Mouse (Mus musculus): ENCODE data around the gene Cyp4f39. TPM values are rescaled to one million over a fixed set of nuclear protein-coding genes. Genes with fewer than 3 reads are reported as not detected.
A peak's percentile ranks its signal among the peaks of the same experiment; 100 is the strongest.
"Not testable (repeated sequence)": the region's sequence is repeated elsewhere in the genome, so short reads cannot be mapped to it uniquely, and the experiment has no call there.

The Cyp4f39 gene
- polyA plus RNA-seq, 1 experiment from 2014 or later = 1.3 TPM

DNA sequence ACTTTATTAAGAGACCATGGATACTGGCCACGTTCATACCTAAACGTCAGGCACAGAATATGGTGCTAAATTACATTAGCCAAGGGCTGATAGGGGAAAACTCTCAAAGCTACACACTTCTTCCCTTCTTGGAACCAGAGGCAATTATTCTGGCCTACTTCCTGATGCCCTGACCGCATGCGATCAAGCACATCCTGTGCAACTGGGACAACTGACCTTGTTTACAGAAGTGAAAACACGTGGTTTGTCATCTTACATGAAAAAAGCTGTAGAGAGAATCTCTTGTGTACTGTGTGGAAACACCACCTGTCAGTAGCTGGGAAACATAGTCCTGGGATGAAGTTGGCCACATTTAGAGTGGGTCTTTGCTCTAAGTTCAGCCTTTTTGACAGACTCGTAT lies 81.5 kb downstream of the Cyp4f39 start:
- no peaks in the 10 kb centered on the region for H3K36me3 ChIP-seq (ENCODE audit: control insufficient read depth, insufficient read depth, low read length)
- peaks cover 5% of the 10 kb centered on the region for H3K4me1 ChIP-seq (ENCODE audit: control insufficient read depth, insufficient read depth, low read depth, low read length)
- no peaks in the 10 kb centered on the region for H3K9me3 ChIP-seq (ENCODE audit: control insufficient read depth, low read length)
- no peak overlapping the region for H3K4me2 ChIP-seq (ENCODE audit: low read length)
- no peaks in the 10 kb centered on the region for H3K27me3 ChIP-seq (replicated peaks; ENCODE audit: control insufficient read depth, insufficient read depth, low read length)
- 88% methylated on average over 6 of the region's 6 CpGs for WGBS
- no peak overlapping the region for H3K9ac ChIP-seq (ENCODE audit: low read depth, low read length)
- ATAC-seq = no peak
- H3K27ac ChIP-seq (ENCODE audit: low read depth, low read length) = no peak overlapping the region
- no peak overlapping the region for H3K4me3 ChIP-seq (ENCODE audit: low read length)

DNA sequence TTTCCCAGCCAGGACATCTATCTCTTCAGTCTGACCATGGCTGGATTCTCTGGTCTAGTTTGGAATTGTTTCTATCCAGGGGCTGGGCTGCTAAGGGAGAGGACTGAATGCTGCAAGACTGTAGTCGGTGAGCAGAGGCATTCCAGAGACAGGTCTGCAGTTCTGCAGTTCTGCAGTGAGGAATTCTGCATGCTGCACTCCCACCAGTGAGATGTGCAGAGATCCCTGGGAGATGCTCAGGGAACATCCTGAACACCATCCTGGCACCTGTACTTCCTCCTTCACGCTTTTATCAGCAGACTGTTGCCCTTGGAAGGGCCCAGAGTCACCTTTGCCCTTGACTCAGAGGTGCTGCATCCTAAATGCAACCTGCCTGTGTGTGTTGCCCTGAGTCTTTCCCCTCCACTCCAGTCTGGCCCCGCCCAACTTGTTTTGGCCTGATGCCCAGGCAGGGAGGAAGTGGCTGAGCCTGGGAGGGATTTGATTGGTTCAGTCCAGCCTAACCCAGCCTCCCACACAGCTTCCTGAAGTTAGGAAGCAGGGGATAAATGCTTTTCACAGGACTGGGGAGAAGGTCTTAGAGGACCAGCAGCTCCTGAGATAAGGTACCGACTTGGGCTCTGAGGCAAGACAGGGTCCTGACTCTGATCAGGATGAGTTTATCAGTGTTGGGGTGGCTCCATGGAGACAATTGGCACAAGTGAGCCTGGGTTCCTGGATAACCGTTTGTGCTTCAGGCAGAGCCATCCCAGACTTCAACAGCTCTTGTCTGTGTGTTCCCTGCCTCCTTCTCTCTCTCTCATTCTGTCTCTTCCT lies 83.7 kb downstream of the Cyp4f39 start, which contains the start of gene Cyp4f16:
Gene Cyp4f16 (plus strand): TSS at position 508 of the 816 bp plus-strand sequence.
- not testable (repeated sequence) for H3K9me3 ChIP-seq (ENCODE audit: control insufficient read depth, low read length); H3K36me3 ChIP-seq (ENCODE audit: control insufficient read depth, insufficient read depth, low read length); H3K27me3 ChIP-seq (replicated peaks; ENCODE audit: control insufficient read depth, insufficient read depth, low read length); H3K4me1 ChIP-seq (ENCODE audit: control insufficient read depth, insufficient read depth, low read depth, low read length)
- WGBS = 6% methylated on average over 5 of the region's 5 CpGs
- Histone ChIP-seq H3K4me3 (ENCODE audit: low read length) (peak within 1 kb of the TSS; percentile 48), H3K4me2 (ENCODE audit: low read length) (peak within 1 kb of the TSS; percentile 71), H3K9ac (ENCODE audit: low read depth, low read length) (peak within 1 kb of the TSS; percentile 63), H3K27ac (ENCODE audit: low read depth, low read length) (peak within 1 kb of the TSS; percentile 17; the same call in 1 of the 2 replicates)
- peak; percentile 97 for ATAC-seq

DNA sequence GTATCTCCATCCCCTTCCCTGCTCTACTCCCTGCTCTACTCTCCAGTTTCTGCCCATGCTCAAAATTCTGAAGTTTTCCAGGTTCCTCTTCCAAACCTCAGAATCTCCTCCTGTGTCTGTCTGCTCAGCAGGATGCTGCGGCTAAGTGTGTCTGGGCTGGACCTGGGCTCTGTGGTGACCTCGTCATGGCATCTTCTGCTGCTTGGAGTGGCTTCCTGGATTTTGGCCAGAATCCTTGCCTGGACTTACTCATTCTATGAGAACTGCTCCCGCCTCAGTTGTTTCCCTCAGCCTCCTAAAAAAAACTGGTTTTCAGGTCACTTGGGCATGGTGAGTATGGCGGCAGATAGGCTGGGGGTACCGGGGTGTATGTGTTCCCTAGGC lies 84.3 kb downstream of the Cyp4f39 start:
- Histone ChIP-seq H3K9me3 (ENCODE audit: control insufficient read depth, low read length) (no peaks in the 10 kb centered on the region), H3K4me1 (ENCODE audit: control insufficient read depth, insufficient read depth, low read depth, low read length) (peaks cover 5% of the 10 kb centered on the region), H3K4me2 (ENCODE audit: low read length) (peak overlapping the region; percentile 71), H3K4me3 (ENCODE audit: low read length) (peak overlapping the region; percentile 48), H3K27me3 (replicated peaks; ENCODE audit: control insufficient read depth, insufficient read depth, low read length) (no peaks in the 10 kb centered on the region), H3K36me3 (ENCODE audit: control insufficient read depth, insufficient read depth, low read length) (no peaks in the 10 kb centered on the region), H3K9ac (ENCODE audit: low read depth, low read length) (peak overlapping the region; percentile 63), H3K27ac (ENCODE audit: low read depth, low read length) (peak overlapping the region; percentile 17; the same call in 1 of the 2 replicates)
- no peak for ATAC-seq
- WGBS = 62% methylated on average over 5 of the region's 5 CpGs

Other genes starting within 250 kb of the Cyp4f39 start
- gene Brd4, start 168.0 kb upstream of the Cyp4f39 start, polyA plus RNA-seq (2015; fragmentation: Nextera tagmentation; extraction: Ambion mirVana) = 72.9 and 92.7 TPM in 2 replicates
- 84.7 and 99.9 TPM in 2 replicates for gene Akap8, start 131.5 kb upstream of the Cyp4f39 start, polyA plus RNA-seq (2015; fragmentation: Nextera tagmentation; extraction: Ambion mirVana)
- gene Akap8l, start 102.1 kb upstream of the Cyp4f39 start, polyA plus RNA-seq (2015; fragmentation: Nextera tagmentation; extraction: Ambion mirVana) = 145 and 153 TPM in 2 replicates
- 28.5 and 37.3 TPM in 2 replicates for gene Wiz, start 63.3 kb upstream of the Cyp4f39 start, polyA plus RNA-seq (2015; fragmentation: Nextera tagmentation; extraction: Ambion mirVana)
- 0.98 and 1.0 TPM in 2 replicates for gene Rasal3, start 49.1 kb upstream of the Cyp4f39 start, polyA plus RNA-seq (2015; fragmentation: Nextera tagmentation; extraction: Ambion mirVana)
- not detected in 2 replicates for gene Pglyrp2, start 28.6 kb upstream of the Cyp4f39 start, polyA plus RNA-seq (2015; fragmentation: Nextera tagmentation; extraction: Ambion mirVana)
- 10.7 and 11.2 TPM in 2 replicates for gene Cyp4f17, start 53.3 kb downstream of the Cyp4f39 start, polyA plus RNA-seq (2015; fragmentation: Nextera tagmentation; extraction: Ambion mirVana)
- gene Cyp4f16, start 83.8 kb downstream of the Cyp4f39 start, polyA plus RNA-seq (2015; fragmentation: Nextera tagmentation; extraction: Ambion mirVana) = 17.3 and 18.7 TPM in 2 replicates
- gene Cyp4f37, start 168.6 kb downstream of the Cyp4f39 start, polyA plus RNA-seq (2015; fragmentation: Nextera tagmentation; extraction: Ambion mirVana) = not detected in 2 replicates
- gene Cyp4f40, start 206.2 kb downstream of the Cyp4f39 start, polyA plus RNA-seq (2015; fragmentation: Nextera tagmentation; extraction: Ambion mirVana) = 0.06 TPM in 1 of 2 replicates, not detected in the other
- gene Cyp4f15, start 232.9 kb downstream of the Cyp4f39 start, polyA plus RNA-seq (2015; fragmentation: Nextera tagmentation; extraction: Ambion mirVana) = 3.7 and 5.8 TPM in 2 replicates